ENCODE assay signal across 14 mouse cellular contexts in genomic region chr13:56189688-56190087, GRCm38 (mm10). TPM values are rescaled to one million over a fixed set of nuclear protein-coding genes. Genes with fewer than 3 reads are reported as not detected.
DNase-seq lines count a peak whose midpoint lies in the region; ATAC-seq and TF ChIP-seq lines count a peak whose summit lies in the region.
"Had no signal": no experiment of that assay in that cellular context is flagged by ENCODE, and none has a peak within 500 bp of the region (broad histone marks: within the 10 kb centered on the region; RNA-seq: fewer than 3 reads in every experiment).

No protein-coding gene starts in this region.

- no peak overlapping the region for H3K9ac ChIP-seq in forebrain, postnatal 0 days
- H3K9ac ChIP-seq in forebrain, embryonic 14.5 days (ENCODE audit: low read length) = no peak overlapping the region
- no peak overlapping the region for H3K9ac ChIP-seq in lung, postnatal 0 days (replicated peaks; ENCODE audit: low read depth)
- H3K9ac ChIP-seq: limb, embryonic 15.5 days had no signal

- no peak for DNase-seq in forebrain, postnatal 0 days
- no peak for DNase-seq in forebrain, embryonic 14.5 days (ENCODE audit: low spot score)
- no peak for DNase-seq in lung, postnatal 0 days (ENCODE audit: low spot score)
- no peak for DNase-seq in lung, adult 18-20 months
- DNase-seq in R1 (ENCODE audit: low read depth, low spot score) = peak; percentile 58
- DNase-seq in thymus, postnatal 14 days = peak; percentile 62
- DNase-seq in lung, postnatal 10 days = no peak
- DNase-seq: adrenal gland, postnatal 10 days; cerebellum, postnatal 36 days; kidney, adult 11 months; midbrain, embryonic 14.5 days had no signal

- H3K4me3 ChIP-seq in forebrain, postnatal 0 days (ENCODE audit: low read depth, low read length) = no peak overlapping the region
- no peak overlapping the region for H3K4me3 ChIP-seq in forebrain, embryonic 14.5 days (ENCODE audit: low read depth, low read length)
- no peak overlapping the region for H3K4me3 ChIP-seq in lung, postnatal 0 days (ENCODE audit: low read depth, low read length)
- H3K4me3 ChIP-seq: limb, embryonic 15.5 days had no signal

- no peak for ATAC-seq in forebrain, postnatal 0 days
- no peak for ATAC-seq in forebrain, embryonic 14.5 days
- no peak for ATAC-seq in lung, postnatal 0 days
- no peak for ATAC-seq in megakaryocyte, adult 5-6 weeks (ENCODE audit: poor library complexity, severe bottlenecking)

- no peak overlapping the region for H3K4me2 ChIP-seq in forebrain, postnatal 0 days (ENCODE audit: low read depth)
- H3K4me2 ChIP-seq in forebrain, embryonic 14.5 days (ENCODE audit: low read length) = no peak overlapping the region
- H3K4me2 ChIP-seq in lung, postnatal 0 days (replicated peaks; ENCODE audit: low read depth, low read length) = no peak overlapping the region
- H3K4me2 ChIP-seq: limb, embryonic 15.5 days had no signal

- no peak overlapping the region for H3K27ac ChIP-seq in forebrain, postnatal 0 days (ENCODE audit: low read depth, low read length)
- no peak overlapping the region for H3K27ac ChIP-seq in forebrain, embryonic 14.5 days (ENCODE audit: low read depth, low read length)
- H3K27ac ChIP-seq in lung, postnatal 0 days (ENCODE audit: low read length) = no peak overlapping the region
- H3K27ac ChIP-seq: limb, embryonic 15.5 days had no signal

- H3K36me3 ChIP-seq in forebrain, postnatal 0 days (ENCODE audit: insufficient read depth) = no peaks in the 10 kb centered on the region
- no peaks in the 10 kb centered on the region for H3K36me3 ChIP-seq in forebrain, embryonic 14.5 days (ENCODE audit: control insufficient read depth, insufficient read depth, low read length)
- H3K36me3 ChIP-seq in lung, postnatal 0 days (ENCODE audit: insufficient read depth, low read length) = no peaks in the 10 kb centered on the region
- H3K36me3 ChIP-seq: G1E; limb, embryonic 15.5 days had no signal

- no peak for TF ChIP-seq EP300 in lung, postnatal 0 days (IDR thresholded peaks at IDR 0.05)

- WGBS in forebrain, postnatal 0 days = 79% methylated on average over 5 of the region's 5 CpGs
- WGBS in forebrain, embryonic 14.5 days = 82% methylated on average over 5 of the region's 5 CpGs
- 75% methylated on average over 5 of the region's 5 CpGs for WGBS in lung, postnatal 0 days

- 0 out of 2 replicates have a peak, but pooled peaks have one; percentile 12 for TF ChIP-seq CTCF in forebrain, postnatal 0 days (IDR thresholded peaks at IDR 0.05; ENCODE audit: low read depth)
- peak; percentile 46 for TF ChIP-seq CTCF in lung, postnatal 0 days (IDR thresholded peaks at IDR 0.05)

- no peaks in the 10 kb centered on the region for H3K4me1 ChIP-seq in forebrain, postnatal 0 days (ENCODE audit: insufficient read depth)
- no peaks in the 10 kb centered on the region for H3K4me1 ChIP-seq in forebrain, embryonic 14.5 days (ENCODE audit: control insufficient read depth, insufficient read depth, low read length)
- no peaks in the 10 kb centered on the region for H3K4me1 ChIP-seq in lung, postnatal 0 days (ENCODE audit: insufficient read depth, low read depth, low read length)
- H3K4me1 ChIP-seq: limb, embryonic 15.5 days had no signal

- H3K27me3 ChIP-seq in forebrain, postnatal 0 days (ENCODE audit: insufficient read depth, low read length) = no peaks in the 10 kb centered on the region
- no peaks in the 10 kb centered on the region for H3K27me3 ChIP-seq in forebrain, embryonic 14.5 days (replicated peaks; ENCODE audit: control insufficient read depth, insufficient read depth, low read length)
- H3K27me3 ChIP-seq in lung, postnatal 0 days (replicated peaks; ENCODE audit: insufficient read depth, low read length) = no peaks in the 10 kb centered on the region
- H3K27me3 ChIP-seq: limb, embryonic 15.5 days had no signal

- H3K9me3 ChIP-seq in forebrain, postnatal 0 days (ENCODE audit: low read length) = no peaks in the 10 kb centered on the region
- H3K9me3 ChIP-seq in forebrain, embryonic 14.5 days (replicated peaks; ENCODE audit: control insufficient read depth, low read length) = no peaks in the 10 kb centered on the region
- no peaks in the 10 kb centered on the region for H3K9me3 ChIP-seq in lung, postnatal 0 days (ENCODE audit: low read length)
- H3K9me3 ChIP-seq: G1E; limb, embryonic 15.5 days had no signal

RNA-seq across cellular contexts. Expression of gene Tifab, which starts 11.0 kb away (rescaled TPM):
- 0.05 and 0.92 TPM in 2 replicates for total RNA-seq in forebrain, postnatal 0 days (2014; rRNA removed)
- 0.58 and 0.61 TPM in 2 replicates for polyA plus RNA-seq in forebrain, postnatal 0 days (2015; fragmentation: Nextera tagmentation; extraction: Ambion mirVana)
- 0.42 and 0.58 TPM in 2 replicates for polyA plus RNA-seq in forebrain, embryonic 14.5 days (2014; fragmentation: Nextera tagmentation; extraction: Ambion mirVana)
- 4.8 and 6.6 TPM in 2 replicates for polyA plus RNA-seq in lung, postnatal 0 days (2015; fragmentation: Nextera tagmentation; extraction: Ambion mirVana)
- 161 and 168 TPM in 2 replicates for total RNA-seq in megakaryocyte, adult 5-6 weeks (2015)
- 230 and 238 TPM in 2 replicates for total RNA-seq in megakaryocyte, adult 5-6 weeks (2017)
- polyA plus RNA-seq: G1E had no signal

RNA-seq across cellular contexts. Expression of gene H2afy, which starts 53.5 kb away (rescaled TPM):
- total RNA-seq in forebrain, postnatal 0 days (2014; rRNA removed) = 151 and 181 TPM in 2 replicates
- polyA plus RNA-seq in forebrain, postnatal 0 days (2015; fragmentation: Nextera tagmentation; extraction: Ambion mirVana) = 169 and 171 TPM in 2 replicates
- 422 and 438 TPM in 2 replicates for polyA plus RNA-seq in forebrain, embryonic 14.5 days (2014; fragmentation: Nextera tagmentation; extraction: Ambion mirVana)
- polyA plus RNA-seq in lung, postnatal 0 days (2015; fragmentation: Nextera tagmentation; extraction: Ambion mirVana) = 126 and 138 TPM in 2 replicates
- 304 and 326 TPM in 2 replicates for total RNA-seq in megakaryocyte, adult 5-6 weeks (2015)
- total RNA-seq in megakaryocyte, adult 5-6 weeks (2017) = 669 and 674 TPM in 2 replicates

Comparison
In these comparisons a context has a peak if more than half of its experiments do, and no peak if none do; other contexts are left out.
1. DNase-seq: peak in R1 (single experiment) and thymus, postnatal 14 days (single experiment); none in forebrain, postnatal 0 days (single experiment), forebrain, embryonic 14.5 days (single experiment), lung, postnatal 0 days (single experiment), lung, adult 18-20 months (0 of 2) and lung, postnatal 10 days (single experiment).